Mouse (Mus musculus): ENCODE data around the gene Sgpp2.
A peak's percentile ranks its signal among the peaks of the same experiment; 100 is the strongest.

The Sgpp2 gene

GRCm38 (mm10) chr1:78338212-78338611 lies 28.1 kb downstream of the Sgpp2 start:
- DNase-seq (ENCODE audit: low spot score in 2 of 2) = no peak

- no peak for DNase-seq (ENCODE audit: low spot score in 2 of 2)
Observed at GRCm38 (mm10) chr1:78339941-78340340, 29.8 kb downstream of the Sgpp2 start.

- no peak for DNase-seq (ENCODE audit: low spot score in 2 of 2)
Observed at GRCm38 (mm10) chr1:78340584-78340983, 30.4 kb downstream of the Sgpp2 start.

GRCm38 (mm10) chr1:78347317-78347806 lies 37.2 kb downstream of the Sgpp2 start:
- DNase-seq (ENCODE audit: low spot score in 2 of 2) = no peak

- no peak for DNase-seq (ENCODE audit: low spot score in 2 of 2)
Observed at GRCm38 (mm10) chr1:78349219-78349618, 39.1 kb downstream of the Sgpp2 start.

- DNase-seq (ENCODE audit: low spot score in 2 of 2) = no peak
Observed at GRCm38 (mm10) chr1:78353254-78353653, 43.1 kb downstream of the Sgpp2 start.

GRCm38 (mm10) chr1:78355123-78355522 lies 45.0 kb downstream of the Sgpp2 start:
- DNase-seq (ENCODE audit: low spot score in 2 of 2) = no peak

- no peak for DNase-seq (ENCODE audit: low spot score in 2 of 2)
Observed at GRCm38 (mm10) chr1:78357415-78357814, 47.3 kb downstream of the Sgpp2 start.

- DNase-seq (ENCODE audit: low spot score in 2 of 2) = no peak
Observed at GRCm38 (mm10) chr1:78357868-78358267, 47.7 kb downstream of the Sgpp2 start.

GRCm38 (mm10) chr1:78363965-78364889 lies 54.1 kb downstream of the Sgpp2 start:
- DNase-seq (ENCODE audit: low spot score in 2 of 2) = no peak

GRCm38 (mm10) chr1:78367806-78368205 lies 57.7 kb downstream of the Sgpp2 start:
- DNase-seq (ENCODE audit: low spot score in 2 of 2) = no peak

GRCm38 (mm10) chr1:78370121-78370520 lies 60.0 kb downstream of the Sgpp2 start:
- DNase-seq (ENCODE audit: low spot score in 2 of 2) = no peak

GRCm38 (mm10) chr1:78371569-78372236 lies 61.6 kb downstream of the Sgpp2 start:
- DNase-seq (ENCODE audit: low spot score in 2 of 2) = peak; percentile 40 to 47

- no peak for DNase-seq (ENCODE audit: low spot score in 2 of 2)
Observed at GRCm38 (mm10) chr1:78372316-78372715, 62.2 kb downstream of the Sgpp2 start.

- no peak for DNase-seq (ENCODE audit: low spot score in 2 of 2)
Observed at GRCm38 (mm10) chr1:78373836-78374235, 63.7 kb downstream of the Sgpp2 start.

GRCm38 (mm10) chr1:78375058-78375457 lies 64.9 kb downstream of the Sgpp2 start:
- no peak for DNase-seq (ENCODE audit: low spot score in 2 of 2)

- no peak for DNase-seq (ENCODE audit: low spot score in 2 of 2)
Observed at GRCm38 (mm10) chr1:78380950-78381349, 70.8 kb downstream of the Sgpp2 start.

GRCm38 (mm10) chr1:78387854-78388253 lies 77.7 kb downstream of the Sgpp2 start:
- DNase-seq (ENCODE audit: low spot score in 2 of 2) = no peak

GRCm38 (mm10) chr1:78388848-78389247 lies 78.7 kb downstream of the Sgpp2 start:
- DNase-seq (ENCODE audit: low spot score in 2 of 2) = no peak

GRCm38 (mm10) chr1:78395191-78395735 lies 85.1 kb downstream of the Sgpp2 start:
- DNase-seq (ENCODE audit: low spot score in 2 of 2) = no peak

- no peak for DNase-seq (ENCODE audit: low spot score in 2 of 2)
Observed at GRCm38 (mm10) chr1:78395737-78396136, 85.6 kb downstream of the Sgpp2 start.

- no peak for DNase-seq (ENCODE audit: low spot score in 2 of 2)
Observed at GRCm38 (mm10) chr1:78396320-78396913, 86.3 kb downstream of the Sgpp2 start.

Data from right cerebral cortex, postnatal 36 days (tissue).